8 mouse cellular contexts compared by ENCODE assay signal in genomic region chr14:102902906-102903305, GRCm38 (mm10).
DNase-seq lines count a peak whose midpoint lies in the region; ATAC-seq and TF ChIP-seq lines count a peak whose summit lies in the region.

No protein-coding gene starts in this region.

- H3K27ac ChIP-seq in lung, embryonic 16.5 days (ENCODE audit: low read length) = no peak overlapping the region
- peak overlapping the region; percentile 87 for H3K27ac ChIP-seq in layer of hippocampus, adult 2 months
- 0 out of 2 replicates have a peak overlapping the region, but pooled peaks have one; percentile 42 for H3K27ac ChIP-seq in midbrain, embryonic 15.5 days

- no peaks in the 10 kb centered on the region for H3K36me3 ChIP-seq in lung, embryonic 16.5 days (ENCODE audit: control insufficient read depth, insufficient read depth, low read length)
- H3K36me3 ChIP-seq in midbrain, embryonic 15.5 days (replicated peaks) = no peaks in the 10 kb centered on the region

- 0 out of 2 replicates have a peak overlapping the region, but pooled peaks have one; percentile 7 for H3K9ac ChIP-seq in lung, embryonic 16.5 days (ENCODE audit: low read length)
- no peak overlapping the region for H3K9ac ChIP-seq in midbrain, embryonic 15.5 days

- no peaks in the 10 kb centered on the region for H3K27me3 ChIP-seq in lung, embryonic 16.5 days (ENCODE audit: control insufficient read depth, insufficient read depth, low read depth, low read length)
- no peaks in the 10 kb centered on the region for H3K27me3 ChIP-seq in midbrain, embryonic 15.5 days (replicated peaks)

- TF ChIP-seq CTCF in layer of hippocampus, adult 2 months (conservative IDR thresholded peaks at IDR 0.05) = no peak

- H3K4me1 ChIP-seq in lung, embryonic 16.5 days (replicated peaks; ENCODE audit: control insufficient read depth, insufficient read depth, low read length) = no peaks in the 10 kb centered on the region
- H3K4me1 ChIP-seq in midbrain, embryonic 15.5 days = no peaks in the 10 kb centered on the region; the same call in 1 of the 2 replicates

- 0 out of 2 replicates have a peak overlapping the region, but pooled peaks have one; percentile 9 for H3K4me2 ChIP-seq in lung, embryonic 16.5 days (ENCODE audit: low read depth, low read length)
- H3K4me2 ChIP-seq in midbrain, embryonic 15.5 days = no peak overlapping the region

- 38% methylated on average over 12 of the region's 12 CpGs for WGBS in lung, embryonic 16.5 days
- WGBS in midbrain, embryonic 15.5 days = 66% methylated on average over 12 of the region's 12 CpGs

- H3K4me3 ChIP-seq in lung, embryonic 16.5 days (ENCODE audit: low read length) = no peak overlapping the region
- H3K4me3 ChIP-seq in layer of hippocampus, adult 2 months = peak overlapping the region; percentile 24; the same call in 1 of the 2 replicates
- H3K4me3 ChIP-seq in midbrain, embryonic 15.5 days = no peak overlapping the region

- no peak for DNase-seq in lung, postnatal 36 days
- DNase-seq in cerebellum, postnatal 4 days (ENCODE audit: low spot score in 2 of 2) = peak; percentile 33 to 68
- DNase-seq in heart, adult 11 months = peak; percentile 98
- DNase-seq in layer of hippocampus, adult 2 months (ENCODE audit: low spot score in 2 of 2) = peak; percentile 71 to 80
- DNase-seq in testis, postnatal 14 days (ENCODE audit: low spot score) = peak; percentile 10
- DNase-seq in T-cell, adult 2 months (ENCODE audit: low spot score) = no peak

- no peaks in the 10 kb centered on the region for H3K9me3 ChIP-seq in lung, embryonic 16.5 days (ENCODE audit: control insufficient read depth, low read length)
- H3K9me3 ChIP-seq in midbrain, embryonic 15.5 days = no peaks in the 10 kb centered on the region

- peak; percentile 49; the same call in 1 of the 2 replicates for ATAC-seq in lung, embryonic 16.5 days (ENCODE audit: low read depth)
- ATAC-seq in midbrain, embryonic 15.5 days (replicated peaks) = peak; percentile 66; the same call in 1 of the 2 replicates

Comparison
In these comparisons a context has a peak if more than half of its experiments do, and no peak if none do; other contexts are left out.
1. DNase-seq: peak in cerebellum, postnatal 4 days (2 of 2), heart, adult 11 months (single experiment), layer of hippocampus, adult 2 months (2 of 2) and testis, postnatal 14 days (single experiment); none in lung, postnatal 36 days (single experiment) and T-cell, adult 2 months (single experiment).